Mouse (Mus musculus) spleen, adult 2 months (tissue): ENCODE results near the gene Hpgd.

ENCODE experiments used
- CTCF ChIP-seq: fragments of 200-500 bp; IDR thresholded peaks from 2 replicates; pipeline ENCODE4 v1.5.1; 2011; ENCODE audit warnings: mild to moderate bottlenecking, inconsistent platforms; ENCODE audit not compliant: insufficient read depth, insufficient read length, insufficient replicate concordance; ENCODE audit errors: extremely low read depth
- POLR2A ChIP-seq: fragments of 200-500 bp; IDR thresholded peaks from 2 replicates; pipeline ENCODE4 v1.6.1; 2011; ENCODE audit warnings: low read depth, low read length, inconsistent platforms

DNA sequence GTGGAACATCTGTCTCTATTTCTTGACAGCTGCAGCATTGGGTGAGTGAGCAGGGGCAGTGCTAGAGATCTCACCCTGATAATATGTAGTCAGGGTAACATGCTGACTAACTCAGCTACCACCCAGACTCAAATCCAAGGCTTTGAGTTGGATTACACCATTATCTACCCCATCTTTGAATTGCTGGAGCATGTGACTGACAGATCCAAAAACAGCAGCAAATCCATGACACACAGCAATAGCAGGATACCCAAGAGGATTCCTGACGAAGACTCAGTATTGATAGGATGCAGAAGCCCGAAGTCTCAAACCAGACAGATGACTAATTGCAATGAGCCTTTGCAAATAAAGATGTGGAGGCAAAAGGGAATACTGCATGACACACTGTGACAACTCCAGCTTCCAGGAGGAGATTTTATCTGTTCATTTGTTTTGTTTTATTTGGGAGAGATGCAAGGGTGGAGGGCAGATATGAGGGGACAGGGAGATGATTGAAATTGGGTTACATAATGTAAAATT is 15.8 kb upstream of the Hpgd start:
- no peak for TF ChIP-seq CTCF
- no peak for TF ChIP-seq POLR2A
